Mouse (Mus musculus) hindbrain, embryonic 12.5 days (tissue): ENCODE results near the gene Nbl1. TPM values are rescaled to one million over a fixed set of nuclear protein-coding genes. Genes with fewer than 3 reads are reported as not detected.

Source experiments
- ATAC-seq: fragments of 200-750 bp; cut with Nextera tagmentation; 2 replicates; pipeline ENCODE4 v1.8.0; 2017; ENCODE audit warnings: moderate TSS enrichment; ENCODE audit not compliant: low FRiP score
- H3K27ac ChIP-seq: fragments of 300-500 bp; sonication (generic); 2 replicates; pipeline ENCODE4 v1.5.1; 2016; ENCODE audit warnings: mild to moderate bottlenecking
- H3K27me3 ChIP-seq: fragments of 300-500 bp; sonication (generic); 2 replicates; pipeline ENCODE4 v1.6.1; 2016; ENCODE audit warnings: mild to moderate bottlenecking
- H3K36me3 ChIP-seq: fragments of 300-500 bp; sonication (generic); 2 replicates; pipeline ENCODE4 v1.6.1; 2016; ENCODE audit warnings: mild to moderate bottlenecking
- H3K4me1 ChIP-seq: fragments of 300-500 bp; sonication (generic); 2 replicates; pipeline ENCODE4 v1.6.1; 2016
- H3K4me2 ChIP-seq: fragments of 300-500 bp; sonication (generic); replicated peaks from 2 replicates; pipeline ENCODE4 v1.6.1; 2016; ENCODE audit warnings: mild to moderate bottlenecking
- H3K4me3 ChIP-seq: fragments of 300-500 bp; sonication (generic); 2 replicates; pipeline ENCODE4 v1.5.1; 2016; ENCODE audit warnings: mild to moderate bottlenecking
- H3K9ac ChIP-seq: fragments of 300-500 bp; sonication (generic); 2 replicates; pipeline ENCODE4 v1.6.1; 2016; ENCODE audit warnings: mild to moderate bottlenecking, moderate library complexity
- H3K9me3 ChIP-seq: fragments of 300-500 bp; sonication (generic); replicated peaks from 2 replicates; pipeline ENCODE4 v1.6.1; 2016; ENCODE audit warnings: mild to moderate bottlenecking
- WGBS: fragments of 180-500 bp; shearing (Covaris S2); methylation state at CpG from one replicate; pipeline ENCODE4 v1.1.7; 2016; 5-methylcytosine and 5-hydroxymethylcytosine counted together
- polyA plus RNA-seq: library from polyadenylated mRNA; unstranded; fragments of >200 nt; fragmentation: Nextera tagmentation; extraction: Ambion mirVana; gene quantifications from 2 replicates; pipeline ENCODE4 v1.2.1, GENCODE M21; 2016

Nbl1 gene
- polyA plus RNA-seq, 1 experiment from 2014 or later, result 56.1 TPM

GRCm38 (mm10) chr4:139078726-139079125, 14.1 kb downstream of the Nbl1 start:
- no peak overlapping the region for H3K27ac ChIP-seq
- no peak overlapping the region for H3K4me3 ChIP-seq
- ATAC-seq, result no peak
- 19% methylated on average over 4 of the region's 4 CpGs for WGBS
- no peak overlapping the region for H3K9ac ChIP-seq
- H3K4me2 ChIP-seq, result no peak overlapping the region
- H3K36me3 ChIP-seq, result no peaks in the 10 kb centered on the region
- H3K9me3 ChIP-seq, result no peaks in the 10 kb centered on the region
- peaks cover 43% of the 10 kb centered on the region for H3K27me3 ChIP-seq
- peaks cover 41% of the 10 kb centered on the region for H3K4me1 ChIP-seq

- H3K4me1 ChIP-seq, result peaks cover 38% of the 10 kb centered on the region
- peaks cover 47% of the 10 kb centered on the region for H3K27me3 ChIP-seq
- H3K27ac ChIP-seq, result no peak overlapping the region
- H3K9me3 ChIP-seq, result no peaks in the 10 kb centered on the region
- ATAC-seq, result no peak
- H3K9ac ChIP-seq, result no peak overlapping the region
- no peak overlapping the region for H3K4me2 ChIP-seq
- no peaks in the 10 kb centered on the region for H3K36me3 ChIP-seq
- no peak overlapping the region for H3K4me3 ChIP-seq
- WGBS, result 47% methylated on average over 2 of the region's 2 CpGs
These were observed 14.5 kb downstream of the Nbl1 start for GRCm38 (mm10) chr4:139078313-139078712.

DNA sequence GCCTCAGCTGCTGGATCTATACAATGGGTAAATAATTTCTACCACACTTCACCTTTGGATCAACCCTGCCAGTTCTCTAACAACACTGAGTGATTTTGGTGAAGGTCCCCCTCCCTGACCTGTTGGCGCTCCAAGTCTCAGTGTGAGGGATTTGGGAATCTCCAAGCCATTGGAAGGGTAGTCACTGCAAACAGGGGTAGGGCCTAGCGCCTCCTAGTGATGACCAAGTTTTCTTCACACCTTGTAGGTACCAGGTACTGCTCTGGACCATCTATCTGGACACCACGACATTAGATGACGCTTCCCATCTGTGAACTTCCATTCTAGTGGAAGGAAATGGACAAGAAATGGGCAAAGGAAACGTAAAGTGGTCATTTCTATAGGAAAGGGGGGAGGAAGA, 16.9 kb downstream of the Nbl1 start:
- no peaks in the 10 kb centered on the region for H3K36me3 ChIP-seq
- H3K9ac ChIP-seq, result no peak overlapping the region
- H3K4me2 ChIP-seq, result peak overlapping the region; percentile 88
- H3K4me3 ChIP-seq, result peak overlapping the region; percentile 54
- ATAC-seq, result no peak
- 23% methylated on average over 5 of the region's 5 CpGs for WGBS
- H3K27me3 ChIP-seq, result peaks cover 69% of the 10 kb centered on the region
- peaks cover 19% of the 10 kb centered on the region for H3K4me1 ChIP-seq
- no peak overlapping the region for H3K27ac ChIP-seq
- H3K9me3 ChIP-seq, result no peaks in the 10 kb centered on the region

GRCm38 (mm10) chr4:139075041-139075711, 17.6 kb downstream of the Nbl1 start, which contains the start of gene Htr6:
TSS of gene Htr6 (minus strand) at chr4:139075570.
- ATAC-seq, result 0 out of 2 replicates have a peak, but pooled peaks have one; percentile 40
- Histone ChIP-seq H3K9ac (peak within 1 kb of the TSS; percentile 64), H3K36me3 (no peaks in the 10 kb centered on the region), H3K4me3 (peak within 1 kb of the TSS; percentile 54), H3K27ac (no peak within 1 kb of the TSS), H3K4me1 (peaks cover 19% of the 10 kb centered on the region), H3K27me3 (peaks cover 74% of the 10 kb centered on the region), H3K9me3 (no peaks in the 10 kb centered on the region), H3K4me2 (peak within 1 kb of the TSS; percentile 88)
- under 1% methylated on average over 52 of the region's 77 CpGs for WGBS

DNA sequence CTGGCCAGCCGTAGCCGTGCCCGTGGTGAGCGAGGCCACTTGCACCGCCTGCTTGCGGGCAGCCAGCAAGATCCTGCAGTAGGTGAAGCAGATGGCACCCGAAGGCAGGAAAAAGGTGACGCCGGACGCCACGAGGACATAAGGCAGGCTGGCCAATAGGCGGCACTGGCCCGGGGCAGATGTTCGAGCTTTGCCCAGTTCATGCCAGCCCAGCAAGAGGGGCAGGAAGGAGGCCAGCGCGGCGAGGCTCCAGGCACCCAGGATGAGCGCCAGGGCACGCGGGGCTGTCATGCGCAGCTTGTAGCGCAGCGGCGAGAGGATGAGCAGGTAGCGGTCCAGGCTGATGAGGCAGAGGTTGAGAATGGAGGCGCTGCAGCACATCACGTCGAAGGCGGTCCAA, 18.7 kb downstream of the Nbl1 start:
- WGBS, result 17% methylated on average over 29 of the region's 29 CpGs
- no peak for ATAC-seq
- Histone ChIP-seq H3K4me3 (peak overlapping the region; percentile 54), H3K27ac (no peak overlapping the region), H3K36me3 (no peaks in the 10 kb centered on the region), H3K4me2 (peak overlapping the region; percentile 88), H3K9me3 (no peaks in the 10 kb centered on the region), H3K4me1 (peaks cover 19% of the 10 kb centered on the region), H3K27me3 (peaks cover 80% of the 10 kb centered on the region), H3K9ac (no peak overlapping the region)

DNA sequence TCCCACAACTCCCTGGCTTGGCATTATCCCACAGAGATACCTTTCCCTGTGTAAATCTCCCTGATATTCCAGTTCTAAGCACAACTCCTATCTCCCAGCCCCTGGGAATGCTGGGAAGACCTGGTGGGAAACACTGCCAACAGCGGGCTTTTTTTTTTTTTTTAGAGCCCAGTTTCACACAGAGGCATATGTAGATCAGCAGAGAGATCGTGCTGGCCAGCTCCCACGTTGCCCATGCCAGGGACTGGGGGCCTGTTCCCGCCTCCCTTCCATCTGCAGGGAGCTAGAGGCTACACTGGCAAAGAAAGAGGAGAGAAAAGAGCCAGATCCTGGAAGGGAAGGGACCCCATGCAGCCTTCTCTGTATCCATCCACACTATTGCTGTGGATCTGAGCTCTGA, 24.5 kb downstream of the Nbl1 start:
- peaks cover 54% of the 10 kb centered on the region for H3K27me3 ChIP-seq
- H3K9me3 ChIP-seq, result no peaks in the 10 kb centered on the region
- H3K9ac ChIP-seq, result no peak overlapping the region
- no peaks in the 10 kb centered on the region for H3K36me3 ChIP-seq
- 39% methylated on average over 4 of the region's 4 CpGs for WGBS
- no peak for ATAC-seq
- H3K4me2 ChIP-seq, result no peak overlapping the region
- H3K4me1 ChIP-seq, result no peaks in the 10 kb centered on the region
- no peak overlapping the region for H3K27ac ChIP-seq
- no peak overlapping the region for H3K4me3 ChIP-seq

- H3K9ac ChIP-seq, result no peak overlapping the region
- no peak for ATAC-seq
- 96% methylated on average over 5 of the region's 5 CpGs for whole genome bisulfite sequencing
- peaks cover 27% of the 10 kb centered on the region; the same call in 1 of the 2 replicates for H3K27me3 ChIP-seq
- H3K27ac ChIP-seq, result no peak overlapping the region
- H3K4me1 ChIP-seq, result no peaks in the 10 kb centered on the region
- no peaks in the 10 kb centered on the region for H3K9me3 ChIP-seq
- no peak overlapping the region for H3K4me2 ChIP-seq
- no peak overlapping the region for H3K4me3 ChIP-seq
- H3K36me3 ChIP-seq, result no peaks in the 10 kb centered on the region
These were observed 28.0 kb downstream of the Nbl1 start for GRCm38 (mm10) chr4:139064831-139065230.

- no peak for ATAC-seq
- H3K4me1 ChIP-seq, result peaks cover 7% of the 10 kb centered on the region; the same call in 1 of the 2 replicates
These were observed 33.2 kb downstream of the Nbl1 start for GRCm38 (mm10) chr4:139059569-139059968.

DNA sequence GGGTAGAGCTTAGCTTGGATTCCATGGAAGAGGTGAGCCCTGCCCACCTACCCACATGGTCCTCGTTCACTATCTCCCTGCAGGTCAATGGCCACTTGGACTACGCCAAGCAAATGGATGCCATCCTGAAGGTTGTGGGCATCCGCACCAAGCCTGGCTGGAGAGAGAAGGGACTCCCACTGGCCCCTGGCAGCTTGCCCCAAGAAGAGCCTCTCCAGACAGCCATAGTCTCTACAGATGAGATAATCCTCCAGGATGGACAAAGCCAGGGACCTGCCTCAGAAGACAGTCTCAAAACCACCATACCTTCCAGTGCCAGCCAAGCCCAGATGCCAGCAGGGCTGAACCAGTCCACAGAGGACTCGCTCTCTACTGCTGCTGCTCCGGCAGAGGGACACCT, 34.8 kb downstream of the Nbl1 start:
- peaks cover 17% of the 10 kb centered on the region for H3K4me1 ChIP-seq
- H3K9ac ChIP-seq, result no peak overlapping the region
- peaks cover 10% of the 10 kb centered on the region for H3K27me3 ChIP-seq
- H3K9me3 ChIP-seq, result no peaks in the 10 kb centered on the region
- no peak overlapping the region for H3K27ac ChIP-seq
- WGBS, result 86% methylated on average over 5 of the region's 5 CpGs
- H3K36me3 ChIP-seq, result no peaks in the 10 kb centered on the region
- no peak for ATAC-seq
- no peak overlapping the region for H3K4me2 ChIP-seq
- H3K4me3 ChIP-seq, result no peak overlapping the region

More at GRCm38 (mm10) chr4:139059569-139059968, 33.2 kb downstream of the Nbl1 start:
- H3K27ac ChIP-seq, result no peak overlapping the region
- H3K4me2 ChIP-seq, result no peak overlapping the region
- peaks cover 10% of the 10 kb centered on the region for H3K27me3 ChIP-seq
- no peaks in the 10 kb centered on the region for H3K9me3 ChIP-seq
- H3K36me3 ChIP-seq, result no peaks in the 10 kb centered on the region
- H3K9ac ChIP-seq, result no peak overlapping the region
- WGBS, result 7% methylated on average over 7 of the region's 7 CpGs
- H3K4me3 ChIP-seq, result no peak overlapping the region

DNA sequence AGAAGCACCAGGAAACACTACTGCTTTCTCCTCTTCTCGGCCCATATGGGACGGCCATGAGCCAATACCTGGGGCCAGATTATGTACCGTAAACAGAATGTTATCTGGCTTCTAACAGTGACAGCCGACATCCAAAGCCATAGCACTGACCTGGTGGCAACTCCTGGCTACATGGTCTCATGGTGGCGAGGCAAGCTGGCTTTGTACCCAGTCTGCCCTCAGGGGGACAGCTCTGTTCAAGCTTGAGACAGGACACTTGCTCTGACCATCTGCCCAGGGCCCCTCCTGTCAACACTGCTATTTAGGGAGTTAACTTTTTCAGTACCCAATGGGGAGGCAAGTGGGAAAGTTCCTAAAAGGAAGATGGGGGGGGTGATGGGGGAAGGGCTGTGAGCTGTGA, 35.5 kb downstream of the Nbl1 start:
- WGBS, result 76% methylated on average over 5 of the region's 5 CpGs
- peaks cover 21% of the 10 kb centered on the region for H3K4me1 ChIP-seq
- H3K4me3 ChIP-seq, result no peak overlapping the region
- peaks cover 13% of the 10 kb centered on the region for H3K27me3 ChIP-seq
- H3K9me3 ChIP-seq, result no peaks in the 10 kb centered on the region
- no peak for ATAC-seq
- no peaks in the 10 kb centered on the region for H3K36me3 ChIP-seq
- H3K27ac ChIP-seq, result no peak overlapping the region
- no peak overlapping the region for H3K4me2 ChIP-seq
- no peak overlapping the region for H3K9ac ChIP-seq

GRCm38 (mm10) chr4:139055744-139056143, 37.0 kb downstream of the Nbl1 start:
- peaks cover 13% of the 10 kb centered on the region for H3K27me3 ChIP-seq
- WGBS, result 70% methylated on average over 3 of the region's 3 CpGs
- no peaks in the 10 kb centered on the region for H3K9me3 ChIP-seq
- peaks cover 21% of the 10 kb centered on the region for H3K4me1 ChIP-seq
- no peak overlapping the region for H3K27ac ChIP-seq
- no peak overlapping the region for H3K4me2 ChIP-seq
- H3K36me3 ChIP-seq, result no peaks in the 10 kb centered on the region
- no peak for ATAC-seq
- no peak overlapping the region for H3K9ac ChIP-seq
- H3K4me3 ChIP-seq, result no peak overlapping the region

DNA sequence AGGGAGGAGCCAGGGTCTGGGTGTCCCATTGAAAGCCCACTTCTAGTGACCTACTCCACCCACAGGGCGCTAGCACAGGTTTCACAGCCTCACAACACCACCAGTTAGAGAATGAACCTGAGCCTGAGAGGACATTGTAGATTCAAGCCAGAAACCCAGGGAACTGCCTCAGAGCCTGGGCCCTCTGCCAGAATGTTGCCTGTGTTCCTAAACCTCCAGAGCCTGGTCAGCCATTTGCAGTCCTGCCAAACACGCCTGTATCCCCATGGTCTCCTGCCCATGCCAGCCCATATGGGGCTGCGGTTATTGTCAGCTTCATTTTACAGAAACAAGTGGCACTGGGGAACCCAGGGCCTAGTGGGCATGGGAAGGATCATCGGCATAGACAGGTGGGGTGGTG, 37.5 kb downstream of the Nbl1 start:
- ATAC-seq, result no peak
- WGBS, result 89% methylated on average over 4 of the region's 4 CpGs
- no peak overlapping the region for H3K27ac ChIP-seq

More for the DNA sequence above, 37.5 kb downstream of the Nbl1 start:
- no peak overlapping the region for H3K4me2 ChIP-seq
- H3K9ac ChIP-seq, result no peak overlapping the region
- peaks cover 13% of the 10 kb centered on the region for H3K27me3 ChIP-seq
- no peaks in the 10 kb centered on the region for H3K9me3 ChIP-seq
- peaks cover 21% of the 10 kb centered on the region for H3K4me1 ChIP-seq
- no peak overlapping the region for H3K4me3 ChIP-seq
- no peaks in the 10 kb centered on the region for H3K36me3 ChIP-seq
